Mouse (Mus musculus): ENCODE measurements around the gene Eif5a.

The Eif5a gene

GRCm38 (mm10) chr11:69948763-69949150, 27.0 kb upstream of the Eif5a start:
- peaks cover 47% of the 10 kb centered on the region for H3K27me3 ChIP-seq (ENCODE audit: insufficient read depth, low read length)
- peaks cover 49% of the 10 kb centered on the region for H3K4me1 ChIP-seq (replicated peaks; ENCODE audit: low read depth, low read length)
- H3K9me3 ChIP-seq (ENCODE audit: low read length), result no peaks in the 10 kb centered on the region
- TF ChIP-seq NANOG (IDR thresholded peaks at IDR 0.05; ENCODE audit: borderline replicate concordance, low read length) (no peak), CTCF (conservative IDR thresholded peaks at IDR 0.05; ENCODE audit: low read length) (peak; percentile 91), POU5F1 (IDR thresholded peaks at IDR 0.05; ENCODE audit: borderline replicate concordance, low read length) (no peak)
- H3K4me3 ChIP-seq (replicated peaks; ENCODE audit: low read length), result peak overlapping the region; percentile 82
- peaks cover 11% of the 10 kb centered on the region for H3K36me3 ChIP-seq (ENCODE audit: insufficient read depth, low read length)

GRCm38 (mm10) chr11:69948066-69948762, 26.5 kb upstream of the Eif5a start, which contains the start of gene Slc2a4:
Gene Slc2a4, minus strand, starts transcription at chr11:69948188.
- no peaks in the 10 kb centered on the region for H3K9me3 ChIP-seq (ENCODE audit: low read length)
- peak within 1 kb of the TSS; percentile 82 for H3K4me3 ChIP-seq (replicated peaks; ENCODE audit: low read length)
- TF ChIP-seq NANOG (IDR thresholded peaks at IDR 0.05; ENCODE audit: borderline replicate concordance, low read length) (no peak), POU5F1 (IDR thresholded peaks at IDR 0.05; ENCODE audit: borderline replicate concordance, low read length) (no peak), CTCF (conservative IDR thresholded peaks at IDR 0.05; ENCODE audit: low read length) (no peak)
- peaks cover 47% of the 10 kb centered on the region for H3K27me3 ChIP-seq (ENCODE audit: insufficient read depth, low read length)
- peaks cover 53% of the 10 kb centered on the region for H3K4me1 ChIP-seq (replicated peaks; ENCODE audit: low read depth, low read length)
- H3K36me3 ChIP-seq (ENCODE audit: insufficient read depth, low read length), result peaks cover 11% of the 10 kb centered on the region

DNA sequence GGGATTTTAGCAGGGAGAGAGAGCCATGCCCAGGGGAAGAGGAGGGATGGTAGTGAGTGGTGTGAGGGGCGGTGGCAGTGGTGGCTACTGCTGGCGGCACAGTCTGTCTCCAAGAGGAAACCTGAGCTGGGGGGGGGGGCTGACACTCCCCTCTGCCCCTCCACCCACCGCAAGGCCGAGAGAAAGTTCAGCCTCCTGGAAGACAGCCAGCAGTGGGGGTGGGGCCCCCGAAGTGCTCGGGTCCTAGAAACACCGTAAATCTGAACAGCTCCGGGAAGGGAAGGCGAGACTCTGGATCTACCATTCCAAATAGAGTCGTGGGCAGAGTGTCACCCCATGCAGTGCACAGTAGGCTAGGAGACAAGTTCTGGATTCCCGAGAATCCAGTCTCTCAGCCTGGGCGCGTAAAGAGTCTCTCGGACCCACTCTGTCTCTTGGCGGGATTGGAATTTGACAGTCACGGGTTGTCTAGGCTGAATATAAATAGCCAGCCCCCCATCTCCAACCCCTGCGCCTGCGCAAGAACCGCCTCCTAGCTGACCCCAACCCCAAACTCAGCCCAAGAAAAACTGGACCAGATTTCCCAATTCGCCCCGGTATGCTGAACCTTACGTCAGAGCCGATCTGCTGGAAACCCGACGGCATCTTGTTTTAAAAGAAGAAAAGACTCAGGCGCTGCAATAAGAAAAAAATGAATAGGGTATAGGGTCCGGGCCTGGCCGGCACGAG, 25.7 kb upstream of the Eif5a start:
- peaks cover 60% of the 10 kb centered on the region for H3K4me1 ChIP-seq (replicated peaks; ENCODE audit: low read depth, low read length)
- TF ChIP-seq NANOG (IDR thresholded peaks at IDR 0.05; ENCODE audit: borderline replicate concordance, low read length), result no peak
- TF ChIP-seq POU5F1 (IDR thresholded peaks at IDR 0.05; ENCODE audit: borderline replicate concordance, low read length), result no peak
- TF ChIP-seq CTCF (conservative IDR thresholded peaks at IDR 0.05; ENCODE audit: low read length), result no peak

DNA sequence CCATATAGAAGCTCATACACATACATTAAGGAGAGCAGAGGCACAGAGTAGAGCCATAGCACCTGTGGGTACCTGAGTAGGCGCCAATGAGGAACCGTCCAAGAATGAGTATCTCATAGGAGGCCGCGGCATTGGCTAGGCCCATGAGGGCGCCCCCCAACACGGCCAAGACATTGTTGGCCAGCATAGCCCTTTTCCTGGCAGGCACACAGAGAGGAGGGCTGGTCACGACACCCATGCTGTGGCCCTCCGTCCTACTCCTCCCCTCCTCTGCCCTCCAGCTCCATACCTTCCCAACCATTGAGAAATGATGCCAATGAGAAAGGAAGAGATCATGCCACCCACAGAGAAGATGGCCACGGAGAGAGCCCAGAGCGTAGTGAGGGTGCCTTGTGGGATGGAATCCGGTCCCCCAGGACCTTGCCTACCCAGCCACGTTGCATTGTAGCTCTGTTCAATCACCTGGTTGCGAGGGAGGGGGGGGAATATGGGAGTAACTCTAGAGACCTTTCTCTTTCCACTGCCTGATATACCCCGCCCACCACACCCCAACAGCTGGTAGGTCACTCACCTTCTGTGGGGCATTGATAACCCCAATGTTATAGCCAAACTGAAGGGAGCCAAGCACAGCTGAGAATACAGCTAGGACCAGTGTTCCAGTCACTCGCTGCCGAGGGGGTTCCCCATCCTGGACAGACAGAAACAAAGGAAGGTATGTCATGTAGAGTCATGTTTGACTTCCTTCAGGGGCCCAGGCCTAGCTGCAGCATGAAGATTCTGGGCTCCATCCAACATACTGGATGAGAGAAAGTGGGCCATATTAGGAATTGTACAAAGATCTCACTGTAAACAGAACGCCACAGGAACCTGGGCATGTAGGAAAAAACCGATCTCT, 24.5 kb upstream of the Eif5a start:
- H3K36me3 ChIP-seq (ENCODE audit: insufficient read depth, low read length), result peaks cover 11% of the 10 kb centered on the region
- H3K9me3 ChIP-seq (ENCODE audit: low read length), result no peaks in the 10 kb centered on the region
- peaks cover 62% of the 10 kb centered on the region for H3K4me1 ChIP-seq (replicated peaks; ENCODE audit: low read depth, low read length)
- peaks cover 48% of the 10 kb centered on the region for H3K27me3 ChIP-seq (ENCODE audit: insufficient read depth, low read length)
- 0 out of 2 replicates have a peak overlapping the region, but pooled peaks have one; percentile 20 for H3K4me3 ChIP-seq (replicated peaks; ENCODE audit: low read length)
- TF ChIP-seq POU5F1 (IDR thresholded peaks at IDR 0.05; ENCODE audit: borderline replicate concordance, low read length) (no peak), CTCF (conservative IDR thresholded peaks at IDR 0.05; ENCODE audit: low read length) (no peak), NANOG (IDR thresholded peaks at IDR 0.05; ENCODE audit: borderline replicate concordance, low read length) (no peak)

More for the DNA sequence above, 25.7 kb upstream of the Eif5a start:
- H3K27me3 ChIP-seq (ENCODE audit: insufficient read depth, low read length), result peaks cover 52% of the 10 kb centered on the region
- H3K9me3 ChIP-seq (ENCODE audit: low read length), result no peaks in the 10 kb centered on the region
- peaks cover 11% of the 10 kb centered on the region for H3K36me3 ChIP-seq (ENCODE audit: insufficient read depth, low read length)
- H3K4me3 ChIP-seq (replicated peaks; ENCODE audit: low read length), result peak overlapping the region; percentile 82

DNA sequence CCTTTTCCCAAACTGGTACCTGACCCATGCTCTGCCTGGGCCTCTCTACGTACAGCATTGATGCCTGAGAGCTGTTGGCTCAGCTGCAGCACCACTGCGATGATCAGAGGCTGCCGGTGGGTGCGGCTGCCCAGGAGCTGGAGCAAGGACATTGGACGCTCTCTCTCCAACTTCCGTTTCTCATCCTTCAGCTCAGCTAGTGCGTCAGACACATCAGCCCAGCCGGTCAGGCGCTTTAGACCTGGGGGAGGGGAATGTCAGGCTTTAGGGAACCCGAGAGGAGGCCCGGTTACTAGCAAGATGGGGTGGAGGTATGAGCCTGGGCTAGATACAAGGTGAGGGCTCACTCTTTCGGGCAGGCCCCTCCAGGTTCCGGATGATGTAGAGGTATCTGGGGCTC, 23.5 kb upstream of the Eif5a start:
- Histone ChIP-seq H3K36me3 (ENCODE audit: insufficient read depth, low read length) (peaks cover 18% of the 10 kb centered on the region), H3K4me3 (replicated peaks; ENCODE audit: low read length) (no peak overlapping the region), H3K9me3 (ENCODE audit: low read length) (no peaks in the 10 kb centered on the region), H3K4me1 (replicated peaks; ENCODE audit: low read depth, low read length) (peaks cover 71% of the 10 kb centered on the region), H3K27me3 (ENCODE audit: insufficient read depth, low read length) (peaks cover 55% of the 10 kb centered on the region)
- TF ChIP-seq NANOG (IDR thresholded peaks at IDR 0.05; ENCODE audit: borderline replicate concordance, low read length) (no peak), POU5F1 (IDR thresholded peaks at IDR 0.05; ENCODE audit: borderline replicate concordance, low read length) (no peak), CTCF (conservative IDR thresholded peaks at IDR 0.05; ENCODE audit: low read length) (no peak)

DNA sequence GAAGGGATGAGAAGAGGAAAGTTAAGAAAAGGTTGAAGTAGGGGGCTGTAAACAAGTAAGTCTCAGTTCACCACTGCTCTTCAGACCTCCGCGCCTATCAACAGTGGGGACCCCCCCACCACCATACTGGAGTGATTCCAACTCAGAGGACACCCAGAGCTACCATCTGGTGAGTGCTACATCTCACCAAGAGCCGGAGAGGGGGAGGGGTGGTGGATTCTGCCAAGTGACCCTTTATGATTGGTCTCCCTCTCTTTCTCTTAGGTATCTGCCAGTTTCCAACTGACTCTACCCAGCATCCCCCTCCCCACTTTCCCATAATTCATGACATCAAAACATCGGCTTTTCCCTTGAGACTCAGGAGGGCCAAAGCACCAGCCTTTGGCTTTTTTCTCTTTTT, 19.2 kb upstream of the Eif5a start:
- no peak overlapping the region for H3K4me3 ChIP-seq (replicated peaks; ENCODE audit: low read length)
- TF ChIP-seq NANOG (IDR thresholded peaks at IDR 0.05; ENCODE audit: borderline replicate concordance, low read length), result no peak
- TF ChIP-seq CTCF (conservative IDR thresholded peaks at IDR 0.05; ENCODE audit: low read length), result no peak
- no peak for TF ChIP-seq POU5F1 (IDR thresholded peaks at IDR 0.05; ENCODE audit: borderline replicate concordance, low read length)
- H3K4me1 ChIP-seq (replicated peaks; ENCODE audit: low read depth, low read length), result peaks cover 83% of the 10 kb centered on the region
- H3K9me3 ChIP-seq (ENCODE audit: low read length), result no peaks in the 10 kb centered on the region
- H3K36me3 ChIP-seq (ENCODE audit: insufficient read depth, low read length), result peaks cover 18% of the 10 kb centered on the region
- H3K27me3 ChIP-seq (ENCODE audit: insufficient read depth, low read length), result peaks cover 68% of the 10 kb centered on the region

GRCm38 (mm10) chr11:69939731-69940130, 18.0 kb upstream of the Eif5a start:
- Histone ChIP-seq H3K4me1 (replicated peaks; ENCODE audit: low read depth, low read length) (peaks cover 74% of the 10 kb centered on the region), H3K9me3 (ENCODE audit: low read length) (no peaks in the 10 kb centered on the region), H3K36me3 (ENCODE audit: insufficient read depth, low read length) (peaks cover 14% of the 10 kb centered on the region), H3K27me3 (ENCODE audit: insufficient read depth, low read length) (peaks cover 63% of the 10 kb centered on the region), H3K4me3 (replicated peaks; ENCODE audit: low read length) (no peak overlapping the region)
- TF ChIP-seq NANOG (IDR thresholded peaks at IDR 0.05; ENCODE audit: borderline replicate concordance, low read length) (no peak), POU5F1 (IDR thresholded peaks at IDR 0.05; ENCODE audit: borderline replicate concordance, low read length) (no peak), CTCF (conservative IDR thresholded peaks at IDR 0.05; ENCODE audit: low read length) (no peak)

DNA sequence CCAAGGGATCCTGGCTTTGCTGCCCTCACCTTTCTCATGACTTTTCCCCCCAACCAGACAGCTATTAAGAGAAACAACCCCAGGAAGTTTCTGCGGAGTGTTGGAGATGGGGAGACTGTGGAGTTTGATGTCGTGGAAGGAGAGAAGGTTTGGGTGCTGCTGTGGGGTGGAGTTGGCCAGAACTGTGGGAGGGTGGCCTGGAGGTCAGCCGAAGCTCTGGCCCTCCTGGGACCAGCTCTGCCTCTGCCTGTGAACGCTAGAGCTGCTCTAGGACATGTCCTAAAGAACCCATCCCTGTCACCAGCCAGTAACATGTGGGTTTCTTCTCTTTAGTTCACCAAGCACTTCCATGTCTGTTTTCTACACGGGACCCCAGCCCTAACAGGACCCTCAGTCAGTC, 17.4 kb upstream of the Eif5a start:
- TF ChIP-seq NANOG (IDR thresholded peaks at IDR 0.05; ENCODE audit: borderline replicate concordance, low read length) (no peak), POU5F1 (IDR thresholded peaks at IDR 0.05; ENCODE audit: borderline replicate concordance, low read length) (no peak), CTCF (conservative IDR thresholded peaks at IDR 0.05; ENCODE audit: low read length) (no peak)
- H3K4me3 ChIP-seq (replicated peaks; ENCODE audit: low read length), result no peak overlapping the region

More for the DNA sequence above, 17.4 kb upstream of the Eif5a start:
- Histone ChIP-seq H3K9me3 (ENCODE audit: low read length) (no peaks in the 10 kb centered on the region), H3K27me3 (ENCODE audit: insufficient read depth, low read length) (peaks cover 65% of the 10 kb centered on the region), H3K36me3 (ENCODE audit: insufficient read depth, low read length) (peaks cover 9% of the 10 kb centered on the region), H3K4me1 (replicated peaks; ENCODE audit: low read depth, low read length) (peaks cover 74% of the 10 kb centered on the region)
